Mouse (Mus musculus) ES-E14 (cell line): ENCODE data around the gene Pik3cd. TPM values are rescaled to one million over a fixed set of nuclear protein-coding genes. Genes with fewer than 3 reads are reported as not detected.
A peak's percentile ranks its signal among the peaks of the same experiment; 100 is the strongest.

ENCODE experiments used
- DNase-seq: peaks from one replicate; pipeline ENCODE4 v3.0.0-alpha.2; 2013; ENCODE audit warnings: low read depth, low spot score
- H3K27ac ChIP-seq: 2 replicates; pipeline ENCODE4 v1.5.1; 2012; ENCODE audit warnings: low read depth, mild to moderate bottlenecking, low read length, moderate library complexity, mixed read lengths; ENCODE audit not compliant: poor library complexity, insufficient read depth, severe bottlenecking
- H3K36me3 ChIP-seq: 2 replicates; pipeline ENCODE4 v1.6.1; 2012; ENCODE audit warnings: mild to moderate bottlenecking, low read length, moderate library complexity, mixed read lengths; ENCODE audit not compliant: control insufficient read depth, poor library complexity, insufficient read depth, severe bottlenecking
- H3K4me1 ChIP-seq, 2 experiments: fragments of 150-350 bp in 1 of 2; sonication (generic) in 1 of 2; 2 replicates each; pipeline ENCODE4 v1.6.1; 2012; ENCODE audit warnings: low read length in 2 of 2, mild to moderate bottlenecking in 1 of 2, mixed read lengths in 1 of 2; ENCODE audit not compliant: control insufficient read depth in 2 of 2, insufficient read depth in 2 of 2, poor library complexity in 1 of 2
- H3K4me3 ChIP-seq, 2 experiments: fragments of 150-350 bp in 1 of 2; sonication (generic) in 1 of 2; 2 replicates each; pipeline ENCODE4 v1.5.1; 2012; ENCODE audit warnings: low read length in 2 of 2, low read depth in 1 of 2, mild to moderate bottlenecking in 1 of 2, mixed read lengths in 1 of 2; ENCODE audit not compliant: insufficient read depth in 1 of 2, poor library complexity in 1 of 2, severe bottlenecking in 1 of 2
- H3K9ac ChIP-seq: 2 replicates; pipeline ENCODE4 v1.6.1; 2012; ENCODE audit warnings: low read depth, mild to moderate bottlenecking, low read length, mixed read lengths; ENCODE audit not compliant: poor library complexity, insufficient read depth, severe bottlenecking
- H3K9me3 ChIP-seq: fragments of 150-350 bp; sonication (generic); 2 replicates; pipeline ENCODE4 v1.6.1; 2012; ENCODE audit warnings: low read depth, mild to moderate bottlenecking, low read length; ENCODE audit not compliant: control insufficient read depth, insufficient read depth
- CHD2 ChIP-seq: IDR thresholded peaks from 2 replicates; pipeline ENCODE4 v1.6.1; 2014; ENCODE audit warnings: mild to moderate bottlenecking, low read depth, low read length, inconsistent platforms
- HCFC1 ChIP-seq: IDR thresholded peaks from 2 replicates; pipeline ENCODE4 v1.6.1; 2012; ENCODE audit warnings: low read length, inconsistent platforms, borderline replicate concordance; ENCODE audit not compliant: insufficient read depth
- MAFK ChIP-seq: IDR thresholded peaks from 2 replicates; pipeline ENCODE4 v1.6.1; 2014; ENCODE audit warnings: mild to moderate bottlenecking, low read depth, low read length, inconsistent platforms; ENCODE audit not compliant: insufficient read depth
- ZC3H11A ChIP-seq: IDR thresholded peaks from 2 replicates; pipeline ENCODE4 v1.6.1; 2012; ENCODE audit warnings: low read depth, mild to moderate bottlenecking, inconsistent platforms, low read length, borderline replicate concordance
- ZNF384 ChIP-seq: IDR thresholded peaks from 2 replicates; pipeline ENCODE4 v1.6.1; 2012; ENCODE audit warnings: low read depth, low read length, inconsistent platforms
- in situ Hi-C, 2 experiments: fragments of 600-800 bp; cut with MboI; formaldehyde crosslinking; loops; one replicate each; pipeline ENCODE4 v1.15.1; 2025; ENCODE audit warnings: low sequenced_read_pairs in 2 of 2, inconsistent platforms in 1 of 2; ENCODE audit not compliant: unreplicated experiment in 2 of 2
- total RNA-seq: library from RNA; depleted of rRNA; stranded (reverse); fragments of 300-350 nt; gene quantifications from 2 replicates; pipeline ENCODE4 v1.2.3, GENCODE M21; 2012

Pik3cd gene
- total RNA-seq, 1 experiment: 6.4 TPM

- TF ChIP-seq HCFC1 (no peak), CHD2 (no peak), MAFK (no peak), ZNF384 (no peak), ZC3H11A (no peak)
- no peak overlapping the region for H3K27ac ChIP-seq
- no peak overlapping the region for H3K4me3 ChIP-seq
Observed at GRCm38 (mm10) chr4:149683875-149684274, 18.5 kb downstream of the Pik3cd start.

GRCm38 (mm10) chr4:149679056-149679770, 23.2 kb downstream of the Pik3cd start:
- Histone ChIP-seq H3K4me3 (no peak overlapping the region), H3K9me3 (no peaks in the 10 kb centered on the region), H3K9ac (no peak overlapping the region), H3K4me1 (peaks cover 0 to 14% of the 10 kb centered on the region in 2 experiments; a peak in 2 of 4 replicates), H3K36me3 (no peaks in the 10 kb centered on the region), H3K27ac (no peak overlapping the region)
- in situ Hi-C loops: no loop called here
- TF ChIP-seq CHD2 (no peak), MAFK (no peak), HCFC1 (no peak), ZNF384 (no peak), ZC3H11A (no peak)
- no peak for DNase-seq

More at GRCm38 (mm10) chr4:149683875-149684274, 18.5 kb downstream of the Pik3cd start:
- Histone ChIP-seq H3K36me3 (no peaks in the 10 kb centered on the region), H3K9me3 (no peaks in the 10 kb centered on the region), H3K9ac (no peak overlapping the region), H3K4me1 (peaks cover 1 to 13% of the 10 kb centered on the region in 2 experiments; a peak in 3 of 4 replicates)
- in situ Hi-C loops: no loop called here
- DNase-seq: no peak

GRCm38 (mm10) chr4:149678006-149678405, 24.4 kb downstream of the Pik3cd start:
- TF ChIP-seq ZNF384 (no peak), HCFC1 (no peak), CHD2 (no peak), ZC3H11A (no peak), MAFK (no peak)
- Histone ChIP-seq H3K9ac (no peak overlapping the region), H3K4me3 (no peak overlapping the region), H3K27ac (no peak overlapping the region), H3K36me3 (no peaks in the 10 kb centered on the region), H3K9me3 (no peaks in the 10 kb centered on the region), H3K4me1 (peaks cover 0 to 8% of the 10 kb centered on the region in 2 experiments; a peak in 2 of 4 replicates)
- no peak for DNase-seq
- in situ Hi-C loops: no loop called here

- peak overlapping the region; percentile 45; the same call in 1 of the 2 replicates for H3K9ac ChIP-seq
- H3K36me3 ChIP-seq: no peaks in the 10 kb centered on the region
- no peak overlapping the region for H3K27ac ChIP-seq
- no peaks in the 10 kb centered on the region for H3K9me3 ChIP-seq
- H3K4me1 ChIP-seq: peaks cover 0 to 7% of the 10 kb centered on the region in 2 experiments; a peak in 2 of 4 replicates
- TF ChIP-seq HCFC1 (no peak), MAFK (peak; percentile 69; the same call in 1 of the 2 replicates), ZNF384 (no peak), CHD2 (no peak), ZC3H11A (no peak)
- in situ Hi-C loops: no loop called here
- DNase-seq: no peak
- H3K4me3 ChIP-seq: peak overlapping the region; percentile 72 to 78
Observed at GRCm38 (mm10) chr4:149675378-149676261, 26.8 kb downstream of the Pik3cd start.
